Mouse (Mus musculus) limb, embryonic 11.5 days (tissue): ENCODE data around the gene 4833439L19Rik. TPM values are rescaled to one million over a fixed set of nuclear protein-coding genes. Genes with fewer than 3 reads are reported as not detected.

Source experiments
- ATAC-seq: fragments of 200-750 bp; cut with Nextera tagmentation; 2 replicates; pipeline ENCODE4 v1.8.0; 2017; ENCODE audit warnings: low read depth; ENCODE audit not compliant: insufficient number of reproducible peaks, low FRiP score, low TSS enrichment
- DNase-seq: peaks from one replicate; pipeline ENCODE4 v3.0.0-alpha.2; 2015; ENCODE audit warnings: low spot score
- H3K27ac ChIP-seq: fragments of 300-500 bp; sonication (generic); replicated peaks from 2 replicates; pipeline ENCODE4 v1.5.1; 2014; ENCODE audit warnings: low read depth, mild to moderate bottlenecking, low read length
- H3K27me3 ChIP-seq: fragments of 300-500 bp; sonication (generic); 2 replicates; pipeline ENCODE4 v1.6.1; 2014; ENCODE audit warnings: mild to moderate bottlenecking, low read length, mixed read lengths; ENCODE audit not compliant: control insufficient read depth, insufficient read depth
- H3K36me3 ChIP-seq: fragments of 300-500 bp; sonication (generic); 2 replicates; pipeline ENCODE4 v1.6.1; 2014; ENCODE audit warnings: mild to moderate bottlenecking, low read length, moderate library complexity, mixed read lengths; ENCODE audit not compliant: control insufficient read depth, insufficient read depth
- H3K4me1 ChIP-seq: fragments of 300-500 bp; sonication (generic); 2 replicates; pipeline ENCODE4 v1.6.1; 2014; ENCODE audit warnings: low read length, mixed read lengths; ENCODE audit not compliant: control insufficient read depth, insufficient read depth
- H3K4me2 ChIP-seq: fragments of 300-500 bp; sonication (generic); 2 replicates; pipeline ENCODE4 v1.6.1; 2014; ENCODE audit warnings: low read depth, mild to moderate bottlenecking, moderate library complexity; ENCODE audit not compliant: severe bottlenecking
- H3K4me3 ChIP-seq: fragments of 300-500 bp; sonication (generic); 2 replicates; pipeline ENCODE4 v1.5.1; 2014; ENCODE audit warnings: low read depth, low read length
- H3K9ac ChIP-seq: fragments of 300-500 bp; sonication (generic); 2 replicates; pipeline ENCODE4 v1.6.1; 2014; ENCODE audit warnings: mild to moderate bottlenecking, low read length
- H3K9me3 ChIP-seq: fragments of 300-500 bp; sonication (generic); 2 replicates; pipeline ENCODE4 v1.6.1; 2016; ENCODE audit warnings: low read length; ENCODE audit not compliant: control insufficient read depth
- WGBS: fragments of 180-500 bp; shearing (Covaris S2); extraction: QIAGEN DNeasy Blood & Tissue Kit; methylation state at CpG from one replicate; pipeline ENCODE4 v1.1.7; 2014; 5-methylcytosine and 5-hydroxymethylcytosine counted together
- polyA plus RNA-seq: library from polyadenylated mRNA; unstranded; fragments of >200 nt; fragmentation: Nextera tagmentation; extraction: Ambion mirVana; gene quantifications from 2 replicates; pipeline ENCODE4 v1.2.1, GENCODE M21; 2014

Gene 4833439L19Rik
- polyA plus RNA-seq, 1 experiment from 2014 or later, result 184 TPM

- Histone ChIP-seq H3K4me3 (no peak overlapping the region), H3K27me3 (no peaks in the 10 kb centered on the region), H3K4me1 (peaks cover 4% of the 10 kb centered on the region), H3K36me3 (no peaks in the 10 kb centered on the region; the same call in 1 of the 2 replicates), H3K9me3 (no peaks in the 10 kb centered on the region), H3K4me2 (no peak overlapping the region), H3K27ac (no peak overlapping the region), H3K9ac (no peak overlapping the region)
- no peak for DNase-seq
- 93% methylated on average over 8 of the region's 8 CpGs for WGBS
- ATAC-seq, result no peak
Measured at GRCm38 (mm10) chr13:54591776-54592356, 26.6 kb upstream of the 4833439L19Rik start.

GRCm38 (mm10) chr13:54589996-54590951 is 25.0 kb upstream of the 4833439L19Rik start, which contains the start of the genes Nop16 and Higd2a:
TSS of gene Nop16 (minus strand) at chr13:54590090.
TSS of gene Higd2a (plus strand) at chr13:54590207.
- H3K4me3 ChIP-seq, result peak within 1 kb of the TSS; percentile 92

GRCm38 (mm10) chr13:54589414-54589995 is 24.3 kb upstream of the 4833439L19Rik start:
- peaks cover 3% of the 10 kb centered on the region; the same call in 1 of the 2 replicates for H3K36me3 ChIP-seq
- 2% methylated on average over 24 of the region's 24 CpGs for WGBS
- H3K27ac ChIP-seq, result no peak overlapping the region
- H3K4me2 ChIP-seq, result peak overlapping the region; percentile 70
- peak overlapping the region; percentile 92 for H3K4me3 ChIP-seq
- no peaks in the 10 kb centered on the region for H3K9me3 ChIP-seq
- no peak for DNase-seq
- peaks cover 4% of the 10 kb centered on the region for H3K4me1 ChIP-seq
- H3K27me3 ChIP-seq, result no peaks in the 10 kb centered on the region
- H3K9ac ChIP-seq, result peak overlapping the region; percentile 70
- ATAC-seq, result peak; percentile 7; the same call in 1 of the 2 replicates

More at GRCm38 (mm10) chr13:54589996-54590951, 25.0 kb upstream of the 4833439L19Rik start, which contains the start of the genes Nop16 and Higd2a:
- no peaks in the 10 kb centered on the region for H3K9me3 ChIP-seq
- peaks cover 2% of the 10 kb centered on the region; the same call in 1 of the 2 replicates for H3K36me3 ChIP-seq
- no peaks in the 10 kb centered on the region for H3K27me3 ChIP-seq
- DNase-seq, result peak; percentile 98
- WGBS, result under 1% methylated on average over 51 of the region's 51 CpGs
- H3K4me2 ChIP-seq, result peak within 1 kb of the TSS; percentile 70
- peaks cover 4% of the 10 kb centered on the region for H3K4me1 ChIP-seq
- peak; percentile 96 for ATAC-seq
- H3K27ac ChIP-seq, result 0 out of 2 replicates have a peak within 1 kb of the TSS, but pooled peaks have one; percentile 42
- H3K9ac ChIP-seq, result peak within 1 kb of the TSS; percentile 86

GRCm38 (mm10) chr13:54585831-54586230 is 20.6 kb upstream of the 4833439L19Rik start:
- no peak overlapping the region for H3K4me3 ChIP-seq
- 90% methylated on average over 11 of the region's 11 CpGs for WGBS

GRCm38 (mm10) chr13:54582860-54583259 is 17.6 kb upstream of the 4833439L19Rik start:
- Histone ChIP-seq H3K27ac (no peak overlapping the region), H3K4me3 (no peak overlapping the region), H3K36me3 (peaks cover 31% of the 10 kb centered on the region), H3K27me3 (no peaks in the 10 kb centered on the region), H3K4me2 (no peak overlapping the region), H3K9ac (no peak overlapping the region), H3K4me1 (no peaks in the 10 kb centered on the region), H3K9me3 (no peaks in the 10 kb centered on the region)
- DNase-seq (no peak), ATAC-seq (no peak)
- WGBS, result 90% methylated on average over 5 of the region's 5 CpGs

More at GRCm38 (mm10) chr13:54585831-54586230, 20.6 kb upstream of the 4833439L19Rik start:
- H3K4me2 ChIP-seq, result no peak overlapping the region
- H3K27me3 ChIP-seq, result no peaks in the 10 kb centered on the region
- no peaks in the 10 kb centered on the region for H3K9me3 ChIP-seq
- no peak overlapping the region for H3K27ac ChIP-seq
- no peaks in the 10 kb centered on the region; the same call in 1 of the 2 replicates for H3K4me1 ChIP-seq
- DNase-seq (no peak), ATAC-seq (no peak)
- H3K9ac ChIP-seq, result no peak overlapping the region
- H3K36me3 ChIP-seq, result peaks cover 19% of the 10 kb centered on the region; the same call in 1 of the 2 replicates

GRCm38 (mm10) chr13:54582126-54582525 is 16.9 kb upstream of the 4833439L19Rik start:
- DNase-seq (no peak), ATAC-seq (no peak)
- no peaks in the 10 kb centered on the region for H3K9me3 ChIP-seq
- peaks cover 34% of the 10 kb centered on the region for H3K36me3 ChIP-seq
- H3K27ac ChIP-seq, result no peak overlapping the region
- no peaks in the 10 kb centered on the region for H3K4me1 ChIP-seq
- no peak overlapping the region for H3K4me3 ChIP-seq
- H3K4me2 ChIP-seq, result no peak overlapping the region
- no peaks in the 10 kb centered on the region for H3K27me3 ChIP-seq
- WGBS, result 87% methylated on average over 10 of the region's 10 CpGs
- no peak overlapping the region for H3K9ac ChIP-seq

GRCm38 (mm10) chr13:54581385-54581784 is 16.1 kb upstream of the 4833439L19Rik start:
- H3K27ac ChIP-seq, result no peak overlapping the region
- H3K36me3 ChIP-seq, result peaks cover 34% of the 10 kb centered on the region
- 95% methylated on average over 2 of the region's 2 CpGs for WGBS

More at GRCm38 (mm10) chr13:54581385-54581784, 16.1 kb upstream of the 4833439L19Rik start:
- Histone ChIP-seq H3K9ac (no peak overlapping the region), H3K4me2 (no peak overlapping the region), H3K27me3 (no peaks in the 10 kb centered on the region), H3K4me3 (no peak overlapping the region), H3K9me3 (no peaks in the 10 kb centered on the region), H3K4me1 (no peaks in the 10 kb centered on the region)
- DNase-seq (no peak), ATAC-seq (no peak)
